Mouse (Mus musculus): Measurements from ENCODE around the gene Sulf2. TPM values are rescaled to one million over a fixed set of nuclear protein-coding genes. Genes with fewer than 3 reads are reported as not detected.

Gene Sulf2
- polyA plus RNA-seq, 1 experiment from 2014 or later = 90.9 TPM

GRCm38 (mm10) chr2:166047931-166048330 lies 107.5 kb downstream of the Sulf2 start:
- peaks cover 44% of the 10 kb centered on the region for H3K36me3 ChIP-seq (ENCODE audit: control insufficient read depth, insufficient read depth, low read length)
- no peaks in the 10 kb centered on the region for H3K27me3 ChIP-seq (ENCODE audit: control insufficient read depth, insufficient read depth, low read length)
- no peak overlapping the region for H3K27ac ChIP-seq (replicated peaks; ENCODE audit: low read depth, low read length)
- no peak for DNase-seq
- ATAC-seq (ENCODE audit: low FRiP score, low TSS enrichment) = no peak
- no peak overlapping the region for H3K4me3 ChIP-seq (replicated peaks; ENCODE audit: low read depth, low read length)
- WGBS = 98% methylated on average over 4 of the region's 4 CpGs
- no peaks in the 10 kb centered on the region for H3K9me3 ChIP-seq (ENCODE audit: control insufficient read depth, low read length)
- H3K9ac ChIP-seq (replicated peaks; ENCODE audit: low read length) = no peak overlapping the region
- no peaks in the 10 kb centered on the region for H3K4me1 ChIP-seq (ENCODE audit: control insufficient read depth, insufficient read depth, low read length)
- no peak overlapping the region for H3K4me2 ChIP-seq (ENCODE audit: low read length)

GRCm38 (mm10) chr2:166045549-166046501 lies 109.6 kb downstream of the Sulf2 start:
- peak; percentile 76 for DNase-seq
- Histone ChIP-seq H3K27ac (replicated peaks; ENCODE audit: low read depth, low read length) (no peak overlapping the region), H3K4me3 (replicated peaks; ENCODE audit: low read depth, low read length) (no peak overlapping the region), H3K27me3 (ENCODE audit: control insufficient read depth, insufficient read depth, low read length) (no peaks in the 10 kb centered on the region), H3K9me3 (ENCODE audit: control insufficient read depth, low read length) (no peaks in the 10 kb centered on the region), H3K9ac (replicated peaks; ENCODE audit: low read length) (no peak overlapping the region), H3K4me2 (ENCODE audit: low read length) (no peak overlapping the region), H3K36me3 (ENCODE audit: control insufficient read depth, insufficient read depth, low read length) (peaks cover 24% of the 10 kb centered on the region), H3K4me1 (ENCODE audit: control insufficient read depth, insufficient read depth, low read length) (0 out of 2 replicates have a peak, but pooled peaks cover 4% of the 10 kb centered on the region)
- no peak for ATAC-seq (ENCODE audit: low FRiP score, low TSS enrichment)
- 75% methylated on average over 10 of the region's 10 CpGs for WGBS

DNA sequence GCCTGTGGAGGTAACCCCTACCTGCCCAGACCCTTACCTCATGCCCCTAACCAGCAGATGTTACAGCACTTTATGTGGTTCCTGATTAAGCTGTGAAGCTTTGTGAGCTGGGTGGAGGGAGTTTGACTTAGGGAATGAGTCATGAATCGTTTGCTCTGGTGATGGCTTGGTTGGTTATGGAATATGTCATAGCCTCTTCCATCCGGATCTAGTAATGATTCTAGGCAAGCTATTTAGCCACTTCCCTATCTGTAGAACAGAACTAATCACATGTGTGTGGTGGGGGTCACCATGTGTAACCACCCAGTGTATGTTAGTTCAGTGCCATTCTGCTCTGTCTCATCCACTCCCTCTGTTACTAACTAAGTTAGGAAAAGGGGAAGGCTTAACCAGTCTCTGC lies 110.5 kb downstream of the Sulf2 start:
- Histone ChIP-seq H3K4me1 (ENCODE audit: control insufficient read depth, insufficient read depth, low read length) (0 out of 2 replicates have a peak, but pooled peaks cover 4% of the 10 kb centered on the region), H3K36me3 (ENCODE audit: control insufficient read depth, insufficient read depth, low read length) (peaks cover 16% of the 10 kb centered on the region), H3K4me2 (ENCODE audit: low read length) (no peak overlapping the region), H3K27me3 (ENCODE audit: control insufficient read depth, insufficient read depth, low read length) (no peaks in the 10 kb centered on the region), H3K9ac (replicated peaks; ENCODE audit: low read length) (no peak overlapping the region), H3K4me3 (replicated peaks; ENCODE audit: low read depth, low read length) (no peak overlapping the region), H3K9me3 (ENCODE audit: control insufficient read depth, low read length) (no peaks in the 10 kb centered on the region), H3K27ac (replicated peaks; ENCODE audit: low read depth, low read length) (no peak overlapping the region)
- WGBS = 83% methylated on average over 2 of the region's 2 CpGs
- DNase-seq (no peak), ATAC-seq (ENCODE audit: low FRiP score, low TSS enrichment) (no peak)

DNA sequence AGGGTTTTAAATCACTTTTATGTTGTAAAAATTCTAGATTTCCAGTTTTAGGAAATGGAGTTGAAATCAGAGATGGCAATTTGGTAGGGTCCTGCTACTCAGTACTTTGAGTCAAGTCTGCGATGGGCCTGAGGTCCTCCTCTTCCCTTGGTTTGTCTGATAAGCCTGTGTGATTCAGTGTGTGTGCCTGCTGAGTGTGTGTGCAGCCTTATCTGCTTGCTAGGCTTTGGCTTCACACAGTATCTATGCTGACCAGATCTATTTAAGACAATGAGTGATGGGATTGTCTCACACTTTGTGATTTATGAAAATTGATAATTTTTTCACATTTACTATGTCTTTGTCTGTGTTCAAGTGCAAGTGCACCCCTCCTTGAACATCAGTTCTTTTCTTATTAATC lies 112.9 kb downstream of the Sulf2 start:
- Histone ChIP-seq H3K4me3 (replicated peaks; ENCODE audit: low read depth, low read length) (no peak overlapping the region), H3K27ac (replicated peaks; ENCODE audit: low read depth, low read length) (no peak overlapping the region), H3K36me3 (ENCODE audit: control insufficient read depth, insufficient read depth, low read length) (peaks cover 3% of the 10 kb centered on the region; the same call in 1 of the 2 replicates), H3K4me2 (ENCODE audit: low read length) (no peak overlapping the region), H3K9ac (replicated peaks; ENCODE audit: low read length) (no peak overlapping the region), H3K9me3 (ENCODE audit: control insufficient read depth, low read length) (no peaks in the 10 kb centered on the region), H3K27me3 (ENCODE audit: control insufficient read depth, insufficient read depth, low read length) (no peaks in the 10 kb centered on the region), H3K4me1 (ENCODE audit: control insufficient read depth, insufficient read depth, low read length) (0 out of 2 replicates have a peak, but pooled peaks cover 4% of the 10 kb centered on the region)
- 86% methylated on average over 1 of the region's 1 CpGs for WGBS
- ATAC-seq (ENCODE audit: low FRiP score, low TSS enrichment) (no peak), DNase-seq (no peak)

- H3K36me3 ChIP-seq (ENCODE audit: control insufficient read depth, insufficient read depth, low read length) = no peaks in the 10 kb centered on the region
- H3K9ac ChIP-seq (replicated peaks; ENCODE audit: low read length) = no peak overlapping the region
- H3K27ac ChIP-seq (replicated peaks; ENCODE audit: low read depth, low read length) = no peak overlapping the region
- 0 out of 2 replicates have a peak, but pooled peaks cover 4% of the 10 kb centered on the region for H3K4me1 ChIP-seq (ENCODE audit: control insufficient read depth, insufficient read depth, low read length)
- ATAC-seq (ENCODE audit: low FRiP score, low TSS enrichment) (no peak), DNase-seq (no peak)
- H3K9me3 ChIP-seq (ENCODE audit: control insufficient read depth, low read length) = no peaks in the 10 kb centered on the region
- no peaks in the 10 kb centered on the region for H3K27me3 ChIP-seq (ENCODE audit: control insufficient read depth, insufficient read depth, low read length)
- no peak overlapping the region for H3K4me3 ChIP-seq (replicated peaks; ENCODE audit: low read depth, low read length)
- WGBS = 94% methylated on average over 4 of the region's 4 CpGs
- no peak overlapping the region for H3K4me2 ChIP-seq (ENCODE audit: low read length)
Observed at GRCm38 (mm10) chr2:166039681-166040080, 115.8 kb downstream of the Sulf2 start.

DNA sequence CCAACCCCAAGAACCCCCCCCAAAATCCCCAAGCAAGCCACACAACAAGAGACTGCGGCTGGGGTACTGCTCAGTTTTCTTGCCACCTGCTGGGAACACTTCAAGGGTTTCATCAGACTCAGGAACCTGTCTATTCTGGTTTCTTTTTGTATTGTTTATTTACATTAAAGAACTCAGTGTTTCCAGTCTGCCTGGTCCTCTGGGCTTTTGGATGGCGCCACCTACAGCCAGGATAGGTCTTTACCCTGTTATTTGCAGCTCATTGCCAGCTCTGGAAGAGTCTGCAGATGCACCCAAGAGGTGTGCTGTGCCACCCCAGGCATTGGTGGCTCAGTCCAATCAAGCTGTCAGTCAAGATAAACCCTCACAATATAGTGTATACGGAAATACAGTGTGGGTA lies 119.7 kb downstream of the Sulf2 start:
- Histone ChIP-seq H3K4me3 (replicated peaks; ENCODE audit: low read depth, low read length) (no peak overlapping the region), H3K27ac (replicated peaks; ENCODE audit: low read depth, low read length) (no peak overlapping the region), H3K9ac (replicated peaks; ENCODE audit: low read length) (no peak overlapping the region), H3K9me3 (ENCODE audit: control insufficient read depth, low read length) (no peaks in the 10 kb centered on the region), H3K4me1 (ENCODE audit: control insufficient read depth, insufficient read depth, low read length) (peaks cover 9% of the 10 kb centered on the region), H3K36me3 (ENCODE audit: control insufficient read depth, insufficient read depth, low read length) (no peaks in the 10 kb centered on the region), H3K4me2 (ENCODE audit: low read length) (no peak overlapping the region), H3K27me3 (ENCODE audit: control insufficient read depth, insufficient read depth, low read length) (no peaks in the 10 kb centered on the region)
- WGBS = 54% methylated on average over 3 of the region's 3 CpGs
- ATAC-seq (ENCODE audit: low FRiP score, low TSS enrichment) = no peak
- no peak for DNase-seq

GRCm38 (mm10) chr2:166034967-166035490 lies 120.4 kb downstream of the Sulf2 start:
- H3K27me3 ChIP-seq (ENCODE audit: control insufficient read depth, insufficient read depth, low read length) = no peaks in the 10 kb centered on the region
- DNase-seq (no peak), ATAC-seq (ENCODE audit: low FRiP score, low TSS enrichment) (no peak)
- H3K4me2 ChIP-seq (ENCODE audit: low read length) = no peak overlapping the region
- H3K9ac ChIP-seq (replicated peaks; ENCODE audit: low read length) = no peak overlapping the region
- H3K4me3 ChIP-seq (replicated peaks; ENCODE audit: low read depth, low read length) = no peak overlapping the region
- no peaks in the 10 kb centered on the region for H3K9me3 ChIP-seq (ENCODE audit: control insufficient read depth, low read length)
- no peak overlapping the region for H3K27ac ChIP-seq (replicated peaks; ENCODE audit: low read depth, low read length)
- 74% methylated on average over 3 of the region's 3 CpGs for WGBS
- no peaks in the 10 kb centered on the region for H3K36me3 ChIP-seq (ENCODE audit: control insufficient read depth, insufficient read depth, low read length)
- H3K4me1 ChIP-seq (ENCODE audit: control insufficient read depth, insufficient read depth, low read length) = peaks cover 16% of the 10 kb centered on the region

GRCm38 (mm10) chr2:166032628-166033027 lies 122.8 kb downstream of the Sulf2 start:
- H3K4me2 ChIP-seq (ENCODE audit: low read length) = no peak overlapping the region
- peaks cover 22% of the 10 kb centered on the region for H3K4me1 ChIP-seq (ENCODE audit: control insufficient read depth, insufficient read depth, low read length)
- no peak overlapping the region for H3K9ac ChIP-seq (replicated peaks; ENCODE audit: low read length)
- DNase-seq (no peak), ATAC-seq (ENCODE audit: low FRiP score, low TSS enrichment) (no peak)
- no peaks in the 10 kb centered on the region for H3K36me3 ChIP-seq (ENCODE audit: control insufficient read depth, insufficient read depth, low read length)
- no peaks in the 10 kb centered on the region for H3K9me3 ChIP-seq (ENCODE audit: control insufficient read depth, low read length)
- H3K4me3 ChIP-seq (replicated peaks; ENCODE audit: low read depth, low read length) = no peak overlapping the region
- H3K27ac ChIP-seq (replicated peaks; ENCODE audit: low read depth, low read length) = no peak overlapping the region
- WGBS = 91% methylated on average over 5 of the region's 5 CpGs
- H3K27me3 ChIP-seq (ENCODE audit: control insufficient read depth, insufficient read depth, low read length) = no peaks in the 10 kb centered on the region
